Mouse (Mus musculus) stomach, embryonic 14.5 days (tissue): Measurements from ENCODE around the gene Hdgf. TPM values are rescaled to one million over a fixed set of nuclear protein-coding genes. Genes with fewer than 3 reads are reported as not detected.
A peak's percentile ranks its signal among the peaks of the same experiment; 100 is the strongest.

Experiments used
- ATAC-seq: fragments of 200-750 bp; cut with Nextera tagmentation; 2 replicates; pipeline ENCODE4 v1.8.0; 2017; ENCODE audit warnings: low read depth, moderate TSS enrichment; ENCODE audit not compliant: insufficient number of reproducible peaks, insufficient read depth, low FRiP score
- H3K27ac ChIP-seq: fragments of 300-500 bp; sonication (generic); 2 replicates; pipeline ENCODE4 v1.5.1; 2014; ENCODE audit warnings: mild to moderate bottlenecking, low read length, moderate library complexity, mixed read lengths
- H3K27me3 ChIP-seq: fragments of 300-500 bp; sonication (generic); 2 replicates; pipeline ENCODE4 v1.6.1; 2014; ENCODE audit warnings: low read length, control low read depth, mixed read lengths; ENCODE audit not compliant: control insufficient read depth, insufficient read depth
- H3K36me3 ChIP-seq: fragments of 300-500 bp; sonication (generic); 2 replicates; pipeline ENCODE4 v1.6.1; 2014; ENCODE audit warnings: mild to moderate bottlenecking, control low read depth, low read length, moderate library complexity, mixed read lengths; ENCODE audit not compliant: control insufficient read depth, insufficient read depth
- H3K4me1 ChIP-seq: fragments of 300-500 bp; sonication (generic); 2 replicates; pipeline ENCODE4 v1.6.1; 2014; ENCODE audit warnings: low read length, control low read depth, mixed read lengths; ENCODE audit not compliant: control insufficient read depth, insufficient read depth
- H3K4me2 ChIP-seq: fragments of 300-500 bp; sonication (generic); replicated peaks from 2 replicates; pipeline ENCODE4 v1.6.1; 2014; ENCODE audit warnings: low read depth, low read length, control low read depth
- H3K4me3 ChIP-seq: fragments of 300-500 bp; sonication (generic); 2 replicates; pipeline ENCODE4 v1.5.1; 2014; ENCODE audit warnings: low read depth, low read length, control low read depth
- H3K9ac ChIP-seq: fragments of 300-500 bp; sonication (generic); replicated peaks from 2 replicates; pipeline ENCODE4 v1.6.1; 2014; ENCODE audit warnings: low read depth, mild to moderate bottlenecking, control low read depth, low read length, moderate library complexity, mixed read lengths
- H3K9me3 ChIP-seq: fragments of 300-500 bp; sonication (generic); 2 replicates; pipeline ENCODE4 v1.6.1; 2016; ENCODE audit warnings: low read depth, low read length, control low read depth; ENCODE audit not compliant: control insufficient read depth
- WGBS: fragments of 180-500 bp; shearing (Covaris S2); extraction: QIAGEN DNeasy Blood & Tissue Kit; methylation state at CpG from one replicate; pipeline ENCODE4 v1.1.7; 2014; 5-methylcytosine and 5-hydroxymethylcytosine counted together
- polyA plus RNA-seq: library from polyadenylated mRNA; unstranded; fragments of >200 nt; fragmentation: Nextera tagmentation; extraction: Ambion mirVana; gene quantifications from 2 replicates; pipeline ENCODE4 v1.2.1, GENCODE M21; 2014

The Hdgf gene
- polyA plus RNA-seq, 1 experiment from 2014 or later = 119 TPM

DNA sequence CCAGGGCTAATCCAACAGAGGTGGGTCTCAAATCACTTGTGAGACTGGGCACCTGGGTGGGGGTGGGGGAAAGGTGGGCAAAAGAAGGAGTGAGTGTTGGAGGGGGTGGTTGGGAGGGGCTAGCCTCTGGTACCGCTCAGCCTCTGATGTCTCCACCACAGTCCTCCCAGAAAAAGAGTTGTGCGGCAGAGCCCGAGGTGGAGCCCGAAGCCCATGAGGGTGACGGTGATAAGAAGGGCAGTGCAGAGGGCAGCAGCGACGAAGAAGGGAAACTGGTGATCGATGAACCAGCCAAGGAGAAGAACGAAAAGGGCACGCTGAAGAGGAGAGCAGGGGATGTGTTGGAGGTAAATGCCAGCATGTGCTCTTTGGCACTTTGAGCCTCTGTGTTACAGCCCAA, 7.8 kb downstream of the Hdgf start:
- H3K36me3 ChIP-seq = peaks cover 35% of the 10 kb centered on the region
- no peak overlapping the region for H3K27ac ChIP-seq
- 95% methylated on average over 10 of the region's 10 CpGs for WGBS
- no peak overlapping the region for H3K4me3 ChIP-seq
- H3K27me3 ChIP-seq = no peaks in the 10 kb centered on the region
- H3K4me2 ChIP-seq = no peak overlapping the region
- H3K4me1 ChIP-seq = peaks cover 22% of the 10 kb centered on the region; the same call in 1 of the 2 replicates
- no peak overlapping the region for H3K9ac ChIP-seq
- H3K9me3 ChIP-seq = no peaks in the 10 kb centered on the region
- ATAC-seq = no peak

DNA sequence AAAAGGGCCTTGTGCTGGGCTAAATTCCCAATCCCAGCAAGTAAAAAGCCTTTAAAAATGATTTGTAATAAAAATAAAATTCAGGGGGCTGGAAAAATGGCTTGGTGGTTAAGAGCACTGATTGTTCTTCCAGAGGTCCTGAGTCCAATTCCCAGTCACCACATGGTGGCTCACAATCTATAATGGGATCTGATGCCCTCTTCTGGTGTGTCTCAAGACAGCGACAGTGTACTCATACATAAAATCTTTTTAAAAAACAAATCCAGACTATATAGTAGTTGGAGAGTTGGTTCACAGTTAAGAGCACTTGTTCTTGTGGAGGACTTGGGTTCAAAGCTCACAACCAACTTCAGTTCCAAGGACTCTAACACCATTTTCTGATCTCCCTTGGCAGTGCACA, 10.9 kb downstream of the Hdgf start:
- H3K4me1 ChIP-seq = 0 out of 2 replicates have a peak, but pooled peaks cover 3% of the 10 kb centered on the region
- H3K4me2 ChIP-seq = no peak overlapping the region
- no peaks in the 10 kb centered on the region for H3K9me3 ChIP-seq
- H3K27me3 ChIP-seq = no peaks in the 10 kb centered on the region
- peaks cover 37% of the 10 kb centered on the region for H3K36me3 ChIP-seq
- no peak overlapping the region for H3K27ac ChIP-seq
- no peak overlapping the region for H3K9ac ChIP-seq
- 97% methylated on average over 1 of the region's 1 CpGs for WGBS
- no peak for ATAC-seq
- no peak overlapping the region for H3K4me3 ChIP-seq

DNA sequence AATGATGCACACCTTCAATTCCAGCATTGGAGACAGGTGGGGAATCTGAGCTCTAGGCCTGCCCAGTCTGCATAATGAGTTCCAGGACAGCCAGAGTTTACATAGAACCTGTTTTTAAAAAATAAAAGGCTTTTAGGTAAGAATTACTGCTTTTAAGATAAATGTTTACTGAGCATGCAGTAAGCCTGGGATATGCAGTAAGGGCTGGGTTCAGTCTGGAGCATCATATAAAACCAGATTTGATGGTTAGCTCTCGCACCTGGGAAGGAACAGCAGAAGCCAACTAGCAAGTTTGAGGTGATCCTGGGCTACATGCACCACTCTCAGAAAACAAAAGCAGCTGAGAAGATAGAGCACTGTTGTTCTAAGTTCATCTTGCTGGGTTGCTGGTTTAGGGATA, 12.4 kb downstream of the Hdgf start:
- H3K27ac ChIP-seq = no peak overlapping the region
- H3K27me3 ChIP-seq = no peaks in the 10 kb centered on the region
- H3K4me1 ChIP-seq = 0 out of 2 replicates have a peak, but pooled peaks cover 3% of the 10 kb centered on the region
- H3K4me2 ChIP-seq = 0 out of 2 replicates have a peak overlapping the region, but pooled peaks have one; percentile 76
- ATAC-seq = no peak
- H3K36me3 ChIP-seq = peaks cover 45% of the 10 kb centered on the region
- WGBS = 86% methylated on average over 1 of the region's 1 CpGs
- H3K4me3 ChIP-seq = no peak overlapping the region
- no peak overlapping the region for H3K9ac ChIP-seq
- no peaks in the 10 kb centered on the region for H3K9me3 ChIP-seq

- Histone ChIP-seq H3K27ac (peak within 1 kb of the TSS; percentile 84), H3K36me3 (peaks cover 48% of the 10 kb centered on the region), H3K4me2 (peak within 1 kb of the TSS; percentile 76), H3K4me1 (0 out of 2 replicates have a peak, but pooled peaks cover 3% of the 10 kb centered on the region), H3K27me3 (no peaks in the 10 kb centered on the region), H3K9me3 (no peaks in the 10 kb centered on the region), H3K9ac (peak within 1 kb of the TSS; percentile 67), H3K4me3 (peak within 1 kb of the TSS; percentile 72)
- WGBS = under 1% methylated on average over 30 of the region's 30 CpGs
- peak; percentile 83 for ATAC-seq
Observed at GRCm38 (mm10) chr3:87919336-87920108, 13.4 kb downstream of the Hdgf start, which contains the start of gene Mrpl24. Gene Mrpl24, plus strand, starts transcription at chr3:87919506.

DNA sequence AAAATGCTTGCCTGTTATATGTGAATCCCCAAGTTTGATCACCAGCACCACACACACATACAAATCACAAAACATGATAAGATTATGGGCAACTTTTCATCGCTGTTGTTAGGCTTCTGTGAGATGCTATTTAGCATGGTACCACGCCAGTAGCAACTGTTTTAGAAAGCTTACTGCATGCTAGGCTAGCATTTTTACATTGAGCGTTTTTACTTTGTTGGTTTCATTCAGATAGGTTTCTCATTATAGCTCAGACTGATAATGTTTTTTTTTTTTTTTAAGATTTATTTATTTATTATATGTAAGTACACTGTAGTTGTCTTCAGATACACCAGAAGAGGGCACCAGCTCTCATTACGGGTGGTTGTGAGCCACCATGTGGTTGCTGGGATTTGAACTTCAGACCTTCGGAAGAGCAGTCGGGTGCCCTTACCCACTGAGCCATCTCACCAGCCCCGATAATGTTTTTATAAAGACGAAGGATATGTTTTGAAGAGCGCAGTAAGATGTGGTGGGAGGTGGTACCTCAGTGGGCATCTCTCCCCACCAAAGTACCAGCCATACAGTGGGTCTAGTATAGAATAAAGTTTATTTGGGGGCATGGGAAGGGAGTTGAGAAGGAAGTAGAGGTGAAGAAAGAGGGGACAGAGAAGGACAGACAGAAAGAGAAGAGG, 14.3 kb downstream of the Hdgf start:
- H3K27me3 ChIP-seq = no peaks in the 10 kb centered on the region
- H3K4me3 ChIP-seq = peak overlapping the region; percentile 72
- 67% methylated on average over 9 of the region's 9 CpGs for WGBS
- H3K9ac ChIP-seq = peak overlapping the region; percentile 67; the same call in 1 of the 2 replicates
- 0 out of 2 replicates have a peak, but pooled peaks cover 3% of the 10 kb centered on the region for H3K4me1 ChIP-seq
- no peaks in the 10 kb centered on the region for H3K9me3 ChIP-seq
- no peak overlapping the region; the same call in 1 of the 2 replicates for H3K27ac ChIP-seq
- H3K36me3 ChIP-seq = peaks cover 47% of the 10 kb centered on the region
- H3K4me2 ChIP-seq = peak overlapping the region; percentile 76
- no peak for ATAC-seq

DNA sequence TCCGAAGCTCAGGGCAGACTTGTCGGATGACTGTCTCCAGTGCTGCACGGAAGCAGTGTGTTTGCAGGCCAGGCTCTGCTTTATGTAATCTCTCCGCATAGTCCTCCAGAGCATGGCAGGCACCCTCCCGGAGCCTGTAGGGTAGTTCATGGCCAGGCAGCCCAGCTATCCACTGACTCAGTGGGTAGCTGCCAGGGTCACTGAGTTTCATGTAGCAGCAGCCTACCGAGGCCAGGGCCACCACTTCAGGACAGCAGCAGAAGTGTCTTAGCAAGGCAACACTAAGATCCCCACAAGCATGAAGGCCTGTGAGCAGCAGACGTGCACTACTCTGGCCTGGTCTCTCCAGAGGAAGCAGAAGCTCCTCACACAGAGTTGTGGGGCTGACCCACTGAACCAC, 18.9 kb downstream of the Hdgf start:
- no peak for ATAC-seq
- 89% methylated on average over 7 of the region's 7 CpGs for WGBS
- Histone ChIP-seq H3K27ac (no peak overlapping the region), H3K4me2 (no peak overlapping the region), H3K4me3 (no peak overlapping the region), H3K9ac (no peak overlapping the region), H3K9me3 (no peaks in the 10 kb centered on the region), H3K4me1 (peaks cover 7% of the 10 kb centered on the region; the same call in 1 of the 2 replicates), H3K36me3 (peaks cover 46% of the 10 kb centered on the region), H3K27me3 (no peaks in the 10 kb centered on the region)

DNA sequence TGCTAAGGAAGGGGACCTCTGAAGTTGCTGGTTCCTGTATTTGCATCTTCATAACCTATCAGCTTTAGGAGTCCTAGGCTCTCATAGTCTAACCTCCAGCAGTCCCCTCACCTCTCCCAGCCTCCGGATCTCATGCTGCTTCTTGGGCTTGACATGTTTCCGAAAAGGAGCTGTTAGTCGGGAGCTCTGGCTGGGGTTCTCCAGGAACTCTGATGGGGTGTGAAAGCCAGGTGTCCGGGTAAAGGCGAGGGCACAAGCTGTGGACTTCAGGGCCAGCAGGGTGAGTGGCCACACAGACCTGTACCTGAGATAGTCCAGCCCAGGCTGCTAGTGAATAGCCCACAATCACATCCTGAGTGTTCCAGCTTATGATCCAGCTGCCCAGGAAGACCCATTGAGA, 21.3 kb downstream of the Hdgf start:
- no peak for ATAC-seq

DNA sequence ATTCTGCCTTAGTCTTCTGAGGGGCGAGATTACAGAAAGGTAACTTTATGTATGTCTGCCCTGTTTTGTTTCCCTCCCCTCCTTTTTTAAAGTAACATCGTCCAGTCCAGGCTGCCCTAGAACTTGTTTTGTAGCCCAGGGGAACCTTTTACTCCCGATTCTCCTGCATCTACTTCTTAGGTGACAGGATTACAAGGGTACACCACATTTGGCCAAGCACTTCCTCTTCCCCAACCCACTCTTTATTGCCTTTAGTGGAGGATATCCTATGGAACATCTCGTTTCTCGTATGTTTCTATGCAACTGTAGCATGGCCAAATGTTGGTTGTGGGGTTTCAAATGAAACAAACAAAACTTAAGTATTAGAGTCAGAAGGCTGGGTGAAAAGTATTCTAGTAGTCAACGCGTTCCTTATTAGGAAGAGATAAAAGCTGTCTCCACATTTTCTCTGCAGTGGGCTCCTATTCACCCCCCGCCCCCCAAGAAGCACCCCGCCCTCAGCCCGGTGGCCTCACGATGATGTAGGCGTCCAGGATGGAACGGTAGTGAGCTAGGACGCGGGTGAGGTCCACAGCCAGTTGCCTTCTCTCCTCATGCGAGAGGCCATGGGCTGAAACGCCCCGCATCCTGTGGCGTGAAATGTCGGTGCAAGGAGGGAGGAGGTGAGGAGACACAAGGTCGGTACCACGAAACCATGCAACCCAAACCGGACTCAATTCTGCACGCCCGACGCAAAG, 23.4 kb downstream of the Hdgf start:
- Histone ChIP-seq H3K4me1 (peaks cover 19% of the 10 kb centered on the region), H3K9me3 (no peaks in the 10 kb centered on the region), H3K27me3 (no peaks in the 10 kb centered on the region), H3K4me3 (peak overlapping the region; percentile 59), H3K9ac (peak overlapping the region; percentile 83), H3K4me2 (peak overlapping the region; percentile 57), H3K36me3 (peaks cover 41% of the 10 kb centered on the region), H3K27ac (peak overlapping the region; percentile 82)
- WGBS = 7% methylated on average over 26 of the region's 26 CpGs
- peak; percentile 20; the same call in 1 of the 2 replicates for ATAC-seq

More for the DNA sequence above, 21.3 kb downstream of the Hdgf start:
- peaks cover 19% of the 10 kb centered on the region for H3K4me1 ChIP-seq
- H3K27ac ChIP-seq = no peak overlapping the region
- H3K36me3 ChIP-seq = peaks cover 48% of the 10 kb centered on the region
- H3K4me2 ChIP-seq = no peak overlapping the region
- H3K9me3 ChIP-seq = no peaks in the 10 kb centered on the region
- H3K27me3 ChIP-seq = no peaks in the 10 kb centered on the region
- H3K9ac ChIP-seq = no peak overlapping the region
- 91% methylated on average over 5 of the region's 5 CpGs for WGBS
- H3K4me3 ChIP-seq = no peak overlapping the region
